Mouse (Mus musculus) Muller cell, postnatal 12 days (primary cell): Measurements from ENCODE around the gene Atp5c1.

Experiments used
- DNase-seq: peaks from one replicate; pipeline ENCODE4 v3.0.0-alpha.2; 2015; ENCODE audit errors: inconsistent ontology term

The Atp5c1 gene

GRCm38 (mm10) chr2:10050878-10051277 is 29.4 kb downstream of the Atp5c1 start:
- DNase-seq: no peak

GRCm38 (mm10) chr2:10049456-10049855 is 30.9 kb downstream of the Atp5c1 start:
- no peak for DNase-seq

- DNase-seq: peak; percentile 92
These were observed 31.8 kb downstream of the Atp5c1 start, which contains the start of gene Taf3 for GRCm38 (mm10) chr2:10048461-10048860. Gene Taf3 (minus strand): TSS chr2:10048596.

- DNase-seq: peak; percentile 30
These were observed 32.4 kb downstream of the Atp5c1 start for GRCm38 (mm10) chr2:10047758-10048436.

GRCm38 (mm10) chr2:10034976-10035375 is 45.3 kb downstream of the Atp5c1 start:
- no peak for DNase-seq

- no peak for DNase-seq
These were observed 46.6 kb downstream of the Atp5c1 start for GRCm38 (mm10) chr2:10033684-10034083.

- no peak for DNase-seq
These were observed 50.6 kb downstream of the Atp5c1 start for GRCm38 (mm10) chr2:10029755-10030154.

- no peak for DNase-seq
These were observed 56.0 kb downstream of the Atp5c1 start for GRCm38 (mm10) chr2:10024264-10024663.

- no peak for DNase-seq
These were observed 59.0 kb downstream of the Atp5c1 start for GRCm38 (mm10) chr2:10021296-10021695.

- no peak for DNase-seq
These were observed 65.2 kb downstream of the Atp5c1 start for GRCm38 (mm10) chr2:10014951-10015635.

GRCm38 (mm10) chr2:10010263-10010909 is 69.9 kb downstream of the Atp5c1 start:
- peak; percentile 35 for DNase-seq

GRCm38 (mm10) chr2:10009671-10010254 is 70.5 kb downstream of the Atp5c1 start:
- no peak for DNase-seq

GRCm38 (mm10) chr2:10008593-10008992 is 71.7 kb downstream of the Atp5c1 start:
- no peak for DNase-seq
